Mouse (Mus musculus): ENCODE data around the gene Ppia.
"Not testable (repeated sequence)": the region's sequence is repeated elsewhere in the genome, so short reads cannot be mapped to it uniquely, and the experiment has no call there.

Ppia gene

DNA sequence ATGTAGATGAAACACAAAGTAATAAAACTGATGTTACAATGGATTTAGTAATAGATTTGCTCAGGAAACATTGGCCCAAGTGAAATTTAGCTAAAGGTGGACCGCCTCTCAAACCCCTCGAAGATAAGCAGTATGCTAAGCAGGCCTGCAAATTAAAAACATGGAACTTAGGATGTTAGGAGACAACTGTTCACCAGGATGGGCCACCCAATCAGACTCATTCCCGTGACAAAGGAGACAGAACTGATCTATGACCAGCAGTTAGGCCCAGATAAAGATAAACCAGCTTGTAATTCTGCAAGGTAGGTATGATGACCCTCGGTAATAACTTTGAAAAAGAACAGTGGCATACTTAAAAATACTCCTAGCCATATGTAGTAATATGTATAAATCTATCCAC is 27.9 kb downstream of the Ppia start:
- DNase-seq = no peak

DNA sequence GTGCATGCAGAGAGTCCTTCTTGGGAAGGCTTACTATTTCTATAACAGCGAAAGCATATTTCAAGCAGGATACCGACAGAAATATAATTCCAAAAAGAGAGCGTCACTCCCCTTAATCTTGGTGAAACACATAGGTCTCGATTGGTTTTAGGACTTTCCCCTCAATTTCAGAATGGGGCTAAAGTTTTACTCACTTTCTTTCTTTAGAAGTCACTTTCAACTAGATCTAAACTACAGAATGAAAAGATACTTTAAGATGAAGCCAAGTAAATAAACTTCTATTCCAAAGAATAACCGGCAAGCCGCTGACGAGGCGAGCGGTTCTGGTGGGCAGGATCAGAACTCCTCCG is 28.5 kb downstream of the Ppia start:
- DNase-seq = no peak

GRCm38 (mm10) chr11:6444077-6444853 is 29.0 kb downstream of the Ppia start, which contains the start of gene H2afv:
TSS of gene H2afv (minus strand) at chr11:6444443.
- DNase-seq = peak; percentile 100

DNA sequence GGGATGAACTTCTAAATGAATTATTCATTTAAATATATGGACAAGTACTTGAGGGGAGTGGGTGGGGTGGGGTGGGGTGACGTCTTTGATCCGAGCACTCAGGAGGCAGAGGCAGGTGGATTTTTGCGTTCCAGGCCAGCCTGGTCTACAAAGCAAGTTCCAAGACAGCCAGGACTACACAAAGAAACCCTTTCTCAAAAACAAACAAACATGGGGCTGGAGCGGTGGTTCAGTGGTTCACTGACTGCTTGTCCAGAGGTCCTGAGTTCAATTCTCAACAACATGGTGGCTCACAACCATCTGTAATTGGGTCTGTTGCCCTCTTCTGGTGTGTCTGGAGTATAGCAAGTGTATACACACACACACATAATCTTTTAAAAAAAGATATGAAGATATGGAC is 30.2 kb downstream of the Ppia start:
- no peak for DNase-seq

DNA sequence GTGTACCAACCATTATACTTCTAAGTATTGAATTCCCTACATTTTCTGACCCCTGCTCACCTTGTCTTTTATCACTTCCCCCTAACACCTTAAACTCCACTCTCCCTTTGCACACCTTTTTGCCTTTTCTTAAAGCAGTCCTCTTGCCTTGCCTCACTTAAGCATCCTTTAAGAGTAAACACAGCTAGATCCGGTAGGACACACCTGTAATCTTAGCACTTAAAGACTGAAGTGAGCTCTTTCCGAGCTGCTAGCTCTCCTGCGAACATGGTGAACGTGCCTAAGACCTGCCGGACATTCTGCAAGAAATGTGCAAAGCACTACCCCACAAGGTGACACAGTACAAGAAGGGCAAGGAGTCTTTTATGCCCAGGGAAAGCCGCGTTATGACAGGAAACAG is 30.7 kb downstream of the Ppia start:
- no peak for DNase-seq

DNA sequence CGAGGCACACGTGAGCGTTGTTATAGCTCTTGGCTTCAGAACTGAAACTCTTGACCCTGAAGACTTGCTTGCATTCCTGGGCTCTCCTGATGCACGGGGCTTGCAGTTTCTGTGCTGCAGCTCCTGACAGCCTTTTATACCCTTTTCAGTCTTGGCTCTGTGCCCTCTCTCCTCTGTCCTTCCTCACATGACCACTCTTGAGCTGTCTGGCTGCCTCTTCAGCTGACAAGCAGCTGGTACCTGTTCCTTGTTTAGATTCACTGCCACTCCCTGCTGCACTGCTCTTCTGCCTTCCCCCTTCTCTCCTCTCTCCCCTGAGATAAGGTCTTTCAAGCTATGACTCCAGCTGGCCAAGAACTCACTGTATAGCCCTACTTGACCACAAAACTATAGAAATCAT is 32.2 kb downstream of the Ppia start:
- no peak for DNase-seq

GRCm38 (mm10) chr11:6448155-6448554 is 32.9 kb downstream of the Ppia start:
- DNase-seq = not testable (repeated sequence)

DNA sequence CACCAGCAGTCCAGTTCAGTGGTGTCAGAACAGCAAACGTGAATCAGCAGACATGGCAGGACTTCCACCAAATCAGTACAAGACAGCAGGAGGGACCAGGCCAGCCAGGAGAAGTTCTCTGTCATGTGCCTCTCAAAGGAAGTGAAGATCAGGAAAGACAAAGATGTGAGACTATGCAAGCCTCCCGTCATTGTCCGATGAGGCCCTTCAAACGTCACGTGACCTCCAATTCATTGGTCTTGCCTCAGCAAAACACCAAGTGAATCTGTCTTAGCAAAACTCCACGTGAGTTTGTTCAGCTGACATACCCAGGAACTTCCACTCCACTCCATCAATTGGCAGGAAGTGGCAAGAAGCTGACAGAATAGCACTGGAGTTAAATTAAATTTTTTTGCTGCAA is 40.8 kb downstream of the Ppia start:
- no peak for DNase-seq

DNA sequence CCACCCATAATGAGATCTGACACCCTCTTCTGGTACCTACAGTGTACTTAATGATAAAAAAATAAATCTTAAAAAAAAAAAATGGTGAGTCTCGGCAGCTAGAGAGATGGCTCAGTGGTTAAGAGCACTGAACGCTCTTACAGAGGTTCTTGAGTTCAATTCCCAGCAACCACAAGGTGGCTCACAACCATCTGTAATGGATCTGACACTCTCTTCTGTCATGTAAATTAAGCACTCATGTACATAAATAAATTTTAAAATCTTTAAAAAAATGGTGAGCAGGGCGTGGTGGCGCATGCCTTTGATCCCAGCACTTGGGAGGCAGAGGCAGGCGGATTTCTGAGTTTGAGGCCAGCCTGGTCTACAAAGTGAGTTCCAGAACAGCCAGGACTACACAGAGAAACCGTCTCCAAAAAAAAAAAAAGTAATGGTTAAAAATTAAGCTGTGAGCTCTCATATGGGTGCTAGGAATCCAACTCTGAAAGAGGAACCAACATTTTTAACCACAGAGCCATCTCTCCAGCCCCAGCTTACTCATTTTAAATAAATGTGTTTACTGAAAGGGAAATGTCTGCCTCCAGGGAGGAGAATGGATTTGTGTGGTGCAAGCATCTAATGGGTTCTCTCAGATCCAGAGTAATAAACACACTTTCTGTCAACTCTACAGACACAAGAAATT is 48.1 kb downstream of the Ppia start:
- DNase-seq = no peak

- DNase-seq = peak; percentile 63
Measured at GRCm38 (mm10) chr11:6465122-6465521, 49.9 kb downstream of the Ppia start.

- DNase-seq = no peak
Measured at GRCm38 (mm10) chr11:6468541-6468940, 53.3 kb downstream of the Ppia start.
